Mouse (Mus musculus) macrophage (primary cell): Measurements from ENCODE around the gene Bad. TPM values are rescaled to one million over a fixed set of nuclear protein-coding genes. Genes with fewer than 3 reads are reported as not detected.
A peak's percentile ranks its signal among the peaks of the same experiment; 100 is the strongest.

ENCODE experiments used
- H3K27ac ChIP-seq: fragments of 350-480 bp; formaldehyde crosslinking; 2 replicates; pipeline ENCODE4 v1.9.0; 2021
- H3K36me3 ChIP-seq: fragments of 350-480 bp; formaldehyde crosslinking; 2 replicates; pipeline ENCODE4 v1.9.0; 2021; ENCODE audit errors: inconsistent target
- H3K4me3 ChIP-seq: fragments of 350-480 bp; formaldehyde crosslinking; 2 replicates; pipeline ENCODE4 v1.9.0; 2021; ENCODE audit errors: inconsistent target
- H3K79me2 ChIP-seq: fragments of 350-480 bp; formaldehyde crosslinking; 2 replicates; pipeline ENCODE4 v1.9.0; 2021; ENCODE audit errors: inconsistent target
- WGBS: methylation state at CpG from one replicate; pipeline ENCODE4 v1.1.7; 2026; ENCODE audit warnings: inconsistent platforms; ENCODE audit not compliant: missing documents; 5-methylcytosine and 5-hydroxymethylcytosine counted together
- polyA plus RNA-seq: library from polyadenylated mRNA; stranded (reverse); fragments of 250-400 nt; gene quantifications from 3 replicates; pipeline ENCODE4 v1.2.4, GENCODE M21; 2018; ENCODE audit warnings: inconsistent platforms

Gene Bad
- polyA plus RNA-seq, 1 experiment from 2014 or later, result 40.5 TPM

GRCm38 (mm10) chr19:6921647-6922567 lies 19.8 kb upstream of the Bad start, which contains the start of gene Esrra:
TSS of gene Esrra (minus strand) at chr19:6921813.
- H3K36me3 ChIP-seq, result peaks cover 11% of the 10 kb centered on the region; the same call in 1 of the 2 replicates
- under 1% methylated on average over 66 of the region's 66 CpGs for WGBS
- peak within 1 kb of the TSS; percentile 85 for H3K4me3 ChIP-seq
- H3K79me2 ChIP-seq, result peaks cover 44% of the 10 kb centered on the region
- H3K27ac ChIP-seq, result peak within 1 kb of the TSS; percentile 83

- no peak overlapping the region for H3K4me3 ChIP-seq
- 75% methylated on average over 6 of the region's 6 CpGs for WGBS
- H3K27ac ChIP-seq, result no peak overlapping the region
- H3K79me2 ChIP-seq, result peaks cover 32% of the 10 kb centered on the region
- peaks cover 10% of the 10 kb centered on the region; the same call in 1 of the 2 replicates for H3K36me3 ChIP-seq
These were observed 18.5 kb upstream of the Bad start for GRCm38 (mm10) chr19:6922901-6923735.

GRCm38 (mm10) chr19:6924461-6925306 lies 17.0 kb upstream of the Bad start:
- H3K36me3 ChIP-seq, result no peaks in the 10 kb centered on the region
- no peak overlapping the region for H3K27ac ChIP-seq

GRCm38 (mm10) chr19:6925307-6925573 lies 16.4 kb upstream of the Bad start, which contains the start of gene Catsperz:
TSS of gene Catsperz (minus strand) at chr19:6925380.
- Histone ChIP-seq H3K27ac (no peak within 1 kb of the TSS), H3K79me2 (peaks cover 10% of the 10 kb centered on the region), H3K36me3 (no peaks in the 10 kb centered on the region), H3K4me3 (no peak within 1 kb of the TSS)
- WGBS, result 8% methylated on average over 9 of the region's 9 CpGs

More at GRCm38 (mm10) chr19:6924461-6925306, 17.0 kb upstream of the Bad start:
- Histone ChIP-seq H3K79me2 (peaks cover 16% of the 10 kb centered on the region), H3K4me3 (no peak overlapping the region)
- WGBS, result 6% methylated on average over 37 of the region's 39 CpGs

- no peaks in the 10 kb centered on the region for H3K36me3 ChIP-seq
- 43% methylated on average over 33 of the region's 40 CpGs for whole genome bisulfite sequencing
- no peak overlapping the region for H3K4me3 ChIP-seq
- H3K79me2 ChIP-seq, result peaks cover 5% of the 10 kb centered on the region
- no peak overlapping the region for H3K27ac ChIP-seq
These were observed 15.9 kb upstream of the Bad start for GRCm38 (mm10) chr19:6925611-6926329.

GRCm38 (mm10) chr19:6926559-6927255 lies 15.0 kb upstream of the Bad start:
- no peak overlapping the region for H3K27ac ChIP-seq
- WGBS, result 32% methylated on average over 26 of the region's 26 CpGs
- no peaks in the 10 kb centered on the region for H3K79me2 ChIP-seq
- no peaks in the 10 kb centered on the region for H3K36me3 ChIP-seq
- no peak overlapping the region for H3K4me3 ChIP-seq

GRCm38 (mm10) chr19:6928080-6928479 lies 13.6 kb upstream of the Bad start:
- no peaks in the 10 kb centered on the region for H3K36me3 ChIP-seq
- no peak overlapping the region for H3K27ac ChIP-seq
- 29% methylated on average over 9 of the region's 9 CpGs for WGBS
- no peaks in the 10 kb centered on the region for H3K79me2 ChIP-seq
- no peak overlapping the region for H3K4me3 ChIP-seq

- no peaks in the 10 kb centered on the region for H3K79me2 ChIP-seq
- no peaks in the 10 kb centered on the region for H3K36me3 ChIP-seq
- no peak overlapping the region for H3K27ac ChIP-seq
- no peak overlapping the region for H3K4me3 ChIP-seq
- no CpG with 5 or more reads among the region's 2 CpGs for WGBS
These were observed 10.7 kb upstream of the Bad start for GRCm38 (mm10) chr19:6931002-6931401.

GRCm38 (mm10) chr19:6932018-6932417 lies 9.6 kb upstream of the Bad start:
- Histone ChIP-seq H3K27ac (no peak overlapping the region), H3K36me3 (no peaks in the 10 kb centered on the region), H3K4me3 (no peak overlapping the region), H3K79me2 (no peaks in the 10 kb centered on the region)
- WGBS, result 100% methylated on average over 1 of the region's 1 CpGs

- Histone ChIP-seq H3K4me3 (no peak overlapping the region), H3K36me3 (no peaks in the 10 kb centered on the region; the same call in 1 of the 2 replicates), H3K27ac (no peak overlapping the region), H3K79me2 (no peaks in the 10 kb centered on the region)
- WGBS, result 47% methylated on average over 4 of the region's 4 CpGs
These were observed 8.6 kb upstream of the Bad start for GRCm38 (mm10) chr19:6933102-6933435.

- 9% methylated on average over 50 of the region's 58 CpGs for WGBS
- Histone ChIP-seq H3K79me2 (no peaks in the 10 kb centered on the region), H3K36me3 (no peaks in the 10 kb centered on the region; the same call in 1 of the 2 replicates), H3K27ac (no peak overlapping the region), H3K4me3 (no peak overlapping the region)
These were observed 8.0 kb upstream of the Bad start for GRCm38 (mm10) chr19:6933436-6934194.

- WGBS, result 28% methylated on average over 22 of the region's 23 CpGs
- Histone ChIP-seq H3K27ac (no peak within 1 kb of the TSS), H3K36me3 (no peaks in the 10 kb centered on the region; the same call in 1 of the 2 replicates), H3K4me3 (no peak within 1 kb of the TSS), H3K79me2 (no peaks in the 10 kb centered on the region)
These were observed 7.3 kb upstream of the Bad start, which contains the start of gene Kcnk4 for GRCm38 (mm10) chr19:6934195-6934977. TSS of gene Kcnk4 (minus strand) at chr19:6934515.
